Mouse (Mus musculus): ENCODE data around the gene Gm2115.

DNA sequence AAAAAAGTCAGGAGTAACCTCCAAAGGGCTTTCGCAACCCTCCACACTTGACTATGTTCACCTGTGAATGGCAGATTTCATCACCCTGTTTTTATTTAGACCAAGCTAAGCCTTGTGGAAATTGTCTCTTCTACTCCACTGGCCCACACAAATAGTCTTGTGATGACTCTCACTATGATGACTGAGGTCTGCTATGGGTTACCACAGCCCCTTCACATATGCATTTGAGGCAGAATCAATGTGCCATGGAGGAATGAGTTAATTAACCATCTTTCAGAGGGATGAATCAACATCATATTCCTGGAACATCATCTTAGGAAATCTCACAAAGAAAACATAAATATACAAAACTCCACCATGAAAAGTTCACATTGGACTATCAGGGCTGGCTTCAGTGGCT lies 25.6 kb upstream of the Gm2115 start:
- TF ChIP-seq POLR2A (IDR thresholded peaks at IDR 0.05; ENCODE audit: low read depth, low read length): no peak
- TF ChIP-seq CTCF (conservative IDR thresholded peaks at IDR 0.05; ENCODE audit: insufficient read depth, insufficient read length, low read depth, low read length): no peak
